Mouse (Mus musculus) thymus, adult 2 months (tissue): ENCODE results near the gene Resp18.
A peak's percentile ranks its signal among the peaks of the same experiment; 100 is the strongest.

Source experiments
- CTCF ChIP-seq: fragments of 200-500 bp; IDR thresholded peaks from 2 replicates; pipeline ENCODE4 v1.5.1; 2012; ENCODE audit warnings: mild to moderate bottlenecking, control low read depth, low read length, moderate library complexity, borderline replicate concordance; ENCODE audit not compliant: control insufficient read depth, poor library complexity, insufficient read depth; ENCODE audit errors: extremely low read depth
- POLR2A ChIP-seq: fragments of 200-500 bp; IDR thresholded peaks from 2 replicates; pipeline ENCODE4 v1.6.1; 2012; ENCODE audit warnings: mild to moderate bottlenecking, low read length, control low read depth, moderate library complexity; ENCODE audit not compliant: control insufficient read depth, poor library complexity, insufficient read depth; ENCODE audit errors: extremely low read depth

- TF ChIP-seq CTCF (peak; percentile 94), POLR2A (0 out of 2 replicates have a peak, but pooled peaks have one; percentile 17)
Observed at GRCm38 (mm10) chr1:75251112-75251970, 26.9 kb downstream of the Resp18 start.
